Mouse (Mus musculus) brain, embryonic 18.5 days (tissue): ENCODE measurements around the gene Tnfrsf11a.
"Not testable (repeated sequence)": the region's sequence is repeated elsewhere in the genome, so short reads cannot be mapped to it uniquely, and the experiment has no call there.

Experiments used
- DNase-seq: peaks from one replicate; pipeline ENCODE4 v3.0.0-alpha.2; 2012; ENCODE audit warnings: low read depth, low spot score

The Tnfrsf11a gene

GRCm38 (mm10) chr1:105785146-105785545, 4.6 kb downstream of the Tnfrsf11a start:
- no peak for DNase-seq

DNA sequence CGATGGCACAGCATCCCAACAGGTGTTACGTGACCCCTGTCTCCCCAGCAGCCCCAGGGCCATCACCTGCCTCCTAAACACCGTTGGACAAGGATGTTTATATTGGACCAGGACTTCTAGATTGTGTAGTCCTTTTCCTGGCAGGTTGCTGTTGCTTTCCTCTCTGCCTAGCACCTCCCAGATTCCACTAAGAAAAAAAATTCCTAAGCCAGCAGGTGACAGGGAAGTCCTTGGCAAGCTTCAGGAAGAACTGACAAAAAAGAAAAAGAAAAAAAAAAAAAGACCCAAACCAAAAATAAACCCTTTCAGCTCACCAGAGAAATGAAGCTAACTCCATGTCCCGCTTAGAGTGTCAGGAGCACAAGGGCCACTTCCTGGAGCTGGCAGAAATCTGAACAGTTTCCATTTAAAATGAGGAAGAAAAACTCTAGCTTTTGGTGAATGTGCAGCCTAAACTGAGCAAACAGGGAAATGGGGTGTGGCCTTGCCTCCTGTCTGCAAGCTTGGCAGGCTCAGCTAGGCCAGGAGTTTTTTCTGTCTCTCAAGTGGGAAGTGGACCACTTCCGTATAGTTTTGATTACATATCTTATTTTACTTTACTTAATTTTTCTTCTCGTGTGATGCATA, 6.3 kb downstream of the Tnfrsf11a start:
- no peak for DNase-seq

DNA sequence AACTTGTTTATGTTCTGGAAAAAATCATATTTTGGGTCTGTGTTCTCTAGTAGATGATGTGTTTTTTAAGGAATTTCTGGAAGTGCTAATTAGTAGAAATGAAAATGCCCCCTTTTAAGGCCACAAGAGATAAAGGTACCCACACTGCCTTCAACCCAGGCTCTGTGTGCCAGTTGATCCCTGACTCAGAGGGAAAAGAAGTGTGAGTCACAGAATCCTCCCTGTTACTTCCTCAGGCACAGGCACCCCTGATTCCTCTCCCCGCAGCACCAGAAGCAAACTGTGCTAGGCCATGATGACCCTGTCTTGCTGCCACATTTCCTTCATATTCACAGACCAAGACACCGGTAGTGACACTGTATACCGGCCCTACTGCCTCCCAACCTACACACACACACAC, 9.6 kb downstream of the Tnfrsf11a start:
- no peak for DNase-seq

- no peak for DNase-seq
Measured at GRCm38 (mm10) chr1:105794670-105795069, 14.2 kb downstream of the Tnfrsf11a start.

- no peak for DNase-seq
Measured at GRCm38 (mm10) chr1:105795705-105796104, 15.2 kb downstream of the Tnfrsf11a start.

DNA sequence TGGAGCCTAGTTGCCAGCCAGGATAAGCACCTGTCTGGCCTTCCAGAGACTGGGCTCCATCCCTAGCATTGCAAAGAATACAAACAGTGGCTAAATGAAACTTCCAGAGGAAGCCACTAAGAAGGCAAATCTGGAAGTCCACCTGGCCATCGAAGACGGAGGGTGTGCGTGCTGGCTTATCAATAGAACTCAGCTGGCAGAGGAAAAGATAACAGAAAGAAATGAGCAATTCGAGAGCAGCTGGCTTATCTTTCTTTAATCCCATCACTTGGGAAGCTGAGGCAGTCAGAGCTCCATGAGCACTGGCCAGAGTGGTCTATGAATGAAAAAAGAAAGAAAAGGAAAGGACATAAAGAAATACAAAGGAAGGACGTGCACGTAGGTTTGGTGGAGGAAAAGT, 20.1 kb downstream of the Tnfrsf11a start:
- no peak for DNase-seq

- no peak for DNase-seq
Measured at GRCm38 (mm10) chr1:105801252-105801651, 20.7 kb downstream of the Tnfrsf11a start.

GRCm38 (mm10) chr1:105802941-105803340, 22.4 kb downstream of the Tnfrsf11a start:
- DNase-seq, result no peak

DNA sequence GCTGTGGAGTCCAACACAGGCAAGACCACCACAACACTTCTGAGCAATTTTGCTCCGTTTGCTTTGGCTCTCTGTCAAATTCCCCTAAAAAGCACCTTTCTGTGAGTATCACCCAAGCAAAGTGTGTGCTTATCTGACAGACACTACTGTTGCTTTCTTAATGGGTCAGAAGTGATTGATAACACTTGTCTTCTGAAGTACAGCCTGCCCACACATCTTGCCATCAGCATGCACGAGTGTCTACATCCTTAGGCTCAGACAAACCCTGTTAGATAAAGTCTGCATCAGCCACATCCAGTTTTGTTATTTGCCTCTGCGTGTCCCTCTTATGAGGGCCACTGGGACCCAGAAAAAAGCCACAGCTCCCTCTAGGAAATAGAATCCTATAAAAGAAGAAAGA, 23.8 kb downstream of the Tnfrsf11a start:
- no peak for DNase-seq

DNA sequence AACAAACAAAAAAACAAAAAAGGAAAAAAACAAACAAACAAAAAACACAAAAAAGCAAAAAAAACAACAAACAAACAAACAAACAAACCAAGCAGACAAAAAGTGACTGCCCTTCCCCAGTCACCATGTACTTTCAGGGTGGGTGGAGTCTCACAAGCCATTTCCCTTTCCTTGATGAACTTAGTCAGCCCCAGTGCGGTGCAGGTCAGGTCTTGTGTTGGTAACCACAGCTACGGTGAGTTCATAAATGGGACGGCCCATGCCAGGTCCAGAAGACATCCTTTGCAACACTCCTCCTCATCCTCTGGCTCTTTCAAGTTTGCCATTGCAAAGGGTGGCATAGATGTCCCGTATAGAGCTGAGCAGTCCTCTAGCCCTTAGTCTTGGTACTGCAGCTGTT, 25.0 kb downstream of the Tnfrsf11a start:
- no peak for DNase-seq

GRCm38 (mm10) chr1:105807028-105807722, 26.7 kb downstream of the Tnfrsf11a start:
- no peak for DNase-seq

DNA sequence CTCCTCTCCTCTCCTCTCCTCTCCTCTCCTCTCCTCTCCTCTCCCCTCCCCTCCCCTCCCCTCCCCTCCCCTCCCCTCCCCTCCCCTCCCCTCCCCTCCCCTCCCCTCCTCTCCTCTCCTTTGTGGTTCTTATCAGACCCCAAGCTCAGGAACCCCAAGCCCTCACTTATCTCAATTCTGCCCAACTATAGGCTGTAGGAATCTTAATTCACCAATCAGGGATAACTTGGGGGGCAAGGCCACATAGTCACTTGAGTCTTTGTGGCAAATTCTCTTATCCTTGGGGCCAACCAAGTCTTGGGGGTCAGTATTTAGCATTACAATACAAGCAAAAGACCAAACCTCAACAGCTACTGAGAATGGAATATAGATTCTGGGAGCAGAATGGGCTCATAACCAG, 31.5 kb downstream of the Tnfrsf11a start:
- DNase-seq, result not testable (repeated sequence)

- no peak for DNase-seq
Measured at GRCm38 (mm10) chr1:105812960-105813708, 32.6 kb downstream of the Tnfrsf11a start.

DNA sequence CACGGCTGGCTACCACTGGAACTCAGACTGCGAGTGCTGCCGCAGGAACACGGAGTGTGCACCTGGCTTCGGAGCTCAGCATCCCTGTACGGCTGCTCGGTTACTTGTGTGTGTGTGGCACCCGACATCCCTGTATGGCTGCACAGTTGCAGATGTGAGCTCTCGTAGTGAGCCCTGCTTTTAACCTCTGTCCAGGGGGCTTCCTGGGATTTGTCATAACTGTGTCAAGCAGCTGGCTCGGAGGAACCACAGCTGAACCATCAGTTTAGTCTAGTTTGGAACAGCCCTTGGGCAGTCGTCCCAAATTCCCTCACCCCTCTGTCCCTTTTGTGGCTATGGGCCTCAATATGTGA, 33.2 kb downstream of the Tnfrsf11a start:
- DNase-seq, result no peak

- no peak for DNase-seq
Measured at GRCm38 (mm10) chr1:105814402-105815270, 34.1 kb downstream of the Tnfrsf11a start.

- no peak for DNase-seq
Measured at GRCm38 (mm10) chr1:105815310-105815709, 34.8 kb downstream of the Tnfrsf11a start.

DNA sequence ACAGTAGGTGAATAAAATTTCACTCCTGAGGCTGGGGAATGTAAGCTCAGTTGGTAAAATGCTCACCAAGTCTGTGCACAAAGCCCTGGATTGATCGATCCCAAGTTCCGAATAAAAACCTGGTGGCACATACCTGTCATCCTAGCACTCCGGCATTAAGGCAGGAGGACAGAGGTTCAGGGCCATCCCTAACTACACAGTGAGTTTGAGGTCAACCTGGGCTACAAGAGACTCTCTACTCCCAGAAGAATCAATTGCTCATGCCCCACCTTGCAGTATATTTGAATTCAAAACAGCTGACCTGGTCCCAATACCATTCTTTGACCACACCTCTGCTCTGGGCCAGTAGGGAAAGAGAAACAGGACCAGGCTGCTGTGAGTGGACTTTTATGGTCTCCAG, 35.2 kb downstream of the Tnfrsf11a start:
- DNase-seq, result no peak

GRCm38 (mm10) chr1:105819031-105819430, 38.5 kb downstream of the Tnfrsf11a start:
- DNase-seq, result no peak

DNA sequence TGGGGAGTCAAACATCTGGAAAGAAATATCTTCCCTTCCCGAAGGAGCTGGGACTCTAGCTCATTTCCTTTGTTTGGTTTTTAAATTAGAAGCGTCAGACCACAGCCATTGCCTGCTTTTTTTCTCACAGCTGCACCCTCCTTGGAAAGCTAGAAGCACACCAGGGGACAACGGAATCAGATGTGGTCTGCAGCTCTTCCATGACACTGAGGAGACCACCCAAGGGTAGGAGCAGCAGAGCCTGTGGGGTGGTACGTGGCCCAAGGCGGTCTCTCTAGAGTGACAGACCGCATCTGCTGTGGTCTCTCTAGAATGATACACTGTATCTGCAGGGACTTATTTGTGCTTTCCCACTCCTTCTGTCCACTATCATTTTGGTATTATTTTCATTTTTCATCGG, 39.2 kb downstream of the Tnfrsf11a start:
- DNase-seq, result no peak

DNA sequence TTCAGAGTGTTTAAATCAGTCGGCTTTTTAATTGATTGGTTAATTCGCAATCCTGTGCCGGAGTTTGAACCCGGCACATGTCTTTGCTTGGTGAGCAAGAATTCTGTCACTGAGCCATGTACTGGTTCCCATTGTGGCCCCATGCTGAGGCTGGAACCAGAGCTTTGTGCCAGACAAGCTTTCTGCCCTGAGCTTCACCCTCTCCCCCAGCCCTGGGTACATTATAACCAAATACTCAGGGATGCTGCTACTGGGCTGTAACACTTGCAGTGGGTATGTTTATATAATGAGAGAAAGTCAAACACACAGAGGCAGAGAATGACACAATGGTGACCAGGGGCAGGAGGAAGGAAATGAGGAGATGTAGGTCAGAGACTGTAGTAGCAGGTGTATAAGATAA, 43.8 kb downstream of the Tnfrsf11a start:
- DNase-seq, result no peak

DNA sequence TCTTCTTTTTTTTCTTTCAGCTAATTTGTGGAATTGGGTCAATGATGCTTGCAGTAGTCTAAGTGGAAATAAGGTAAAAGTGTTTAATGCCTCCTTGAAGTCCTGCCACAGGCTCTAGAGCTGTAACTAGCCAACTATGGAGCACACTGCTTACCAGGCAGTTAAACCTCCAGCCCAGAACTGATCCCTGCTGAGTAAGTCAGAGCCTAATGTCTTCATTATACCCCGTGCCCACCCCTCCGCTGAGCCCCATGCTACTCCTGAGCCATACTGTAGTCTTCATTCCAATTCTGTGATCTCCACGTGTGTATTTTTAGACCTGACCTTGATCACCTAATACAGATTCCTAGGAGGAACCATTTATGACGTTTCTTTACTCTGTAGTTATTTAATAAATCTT, 44.5 kb downstream of the Tnfrsf11a start:
- no peak for DNase-seq

- no peak for DNase-seq
Measured at GRCm38 (mm10) chr1:105827374-105827773, 46.9 kb downstream of the Tnfrsf11a start.
